Mouse (Mus musculus) CH12.LX (cell line): ENCODE results near the gene Mpz. TPM values are rescaled to one million over a fixed set of nuclear protein-coding genes. Genes with fewer than 3 reads are reported as not detected.

Source experiments
- DNase-seq: peaks from one replicate; pipeline ENCODE4 v3.0.0-alpha.2; 2013; ENCODE audit errors: extremely low read depth
- H3K27ac ChIP-seq: 2 replicates; pipeline ENCODE4 v1.5.1; 2012; ENCODE audit warnings: low read depth, mild to moderate bottlenecking, control low read depth, moderate library complexity; ENCODE audit not compliant: insufficient read depth
- H3K27me3 ChIP-seq: replicated peaks from 2 replicates; pipeline ENCODE3; 2012; ENCODE audit warnings: inconsistent platforms
- H3K36me3 ChIP-seq, 2 experiments: replicated peaks in 1 of 2; 2 replicates each; pipeline versions ENCODE3 to v1.6.1; 2012; ENCODE audit warnings: inconsistent platforms in 1 of 2, low read length in 1 of 2, mild to moderate bottlenecking in 1 of 2, mixed read lengths in 1 of 2, moderate library complexity in 1 of 2; ENCODE audit not compliant: control insufficient read depth in 1 of 2, insufficient read depth in 1 of 2
- H3K4me1 ChIP-seq, 2 experiments: 2 replicates each; pipeline ENCODE4 v1.6.1; 2012; ENCODE audit warnings: inconsistent platforms in 1 of 2, moderate library complexity in 1 of 2; ENCODE audit not compliant: insufficient read depth in 2 of 2, control insufficient read depth in 1 of 2
- H3K4me2 ChIP-seq: 2 replicates; pipeline ENCODE4 v1.6.1; 2012; ENCODE audit warnings: low read depth, mild to moderate bottlenecking, control low read depth; ENCODE audit not compliant: poor library complexity, insufficient read depth, severe bottlenecking
- H3K4me3 ChIP-seq, 3 experiments: fragments of 150-350 bp in 1 of 3; sonication (generic) in 1 of 3; replicated peaks in 1 of 3; 2 replicates each; pipeline versions ENCODE3 to v1.5.1; 2011 to 2012; ENCODE audit warnings: low read depth in 2 of 3, low read length in 2 of 3, mild to moderate bottlenecking in 2 of 3, moderate library complexity in 2 of 3, control low read depth in 1 of 3, improper control_type of control experiment in 1 of 3, inconsistent platforms in 1 of 3, mixed read lengths in 1 of 3; ENCODE audit not compliant: poor library complexity in 1 of 3
- H3K79me2 ChIP-seq: replicated peaks from 2 replicates; pipeline ENCODE4 v1.6.1; 2012; ENCODE audit warnings: mild to moderate bottlenecking, moderate library complexity; ENCODE audit not compliant: control insufficient read depth, poor library complexity, insufficient read depth, severe bottlenecking; ENCODE audit errors: extremely low read depth
- H3K9ac ChIP-seq: 2 replicates; pipeline ENCODE4 v1.6.1; 2012; ENCODE audit warnings: low read depth, mild to moderate bottlenecking, control low read depth, moderate library complexity; ENCODE audit not compliant: insufficient read depth
- H3K9me3 ChIP-seq: replicated peaks from 2 replicates; pipeline ENCODE3; 2012; ENCODE audit warnings: low read length, inconsistent platforms, mixed read lengths
- BHLHE40 ChIP-seq: IDR thresholded peaks from 2 replicates; pipeline ENCODE4 v1.6.1; 2011; ENCODE audit warnings: mild to moderate bottlenecking, low read depth, low read length, improper control_type of control experiment
- CHD1 ChIP-seq: IDR thresholded peaks from 2 replicates; pipeline ENCODE4 v1.6.1; 2012; ENCODE audit warnings: low read depth, low read length, improper control_type of control experiment, inconsistent platforms
- CHD2 ChIP-seq: IDR thresholded peaks from 2 replicates; pipeline ENCODE4 v1.6.1; 2011; ENCODE audit warnings: low read length, improper control_type of control experiment
- CTCF ChIP-seq, 2 experiments: IDR thresholded peaks in 1 of 2; conservative IDR thresholded peaks in 1 of 2; 2 replicates each; pipeline ENCODE4 v1.5.1; 2011 to 2012; ENCODE audit warnings: low read depth in 2 of 2, low read length in 2 of 2, improper control_type of control experiment in 1 of 2, inconsistent platforms in 1 of 2, mild to moderate bottlenecking in 1 of 2, moderate library complexity in 1 of 2
- ETS1 ChIP-seq: conservative IDR thresholded peaks from 2 replicates; pipeline ENCODE4 v1.6.1; 2012; ENCODE audit warnings: low read depth, mild to moderate bottlenecking, inconsistent platforms, low read length, improper control_type of control experiment, moderate library complexity
- GABPA ChIP-seq: IDR thresholded peaks from 2 replicates; pipeline ENCODE4 v1.6.1; 2012; ENCODE audit warnings: low read depth, low read length, improper control_type of control experiment, inconsistent platforms; ENCODE audit not compliant: insufficient replicate concordance
- IRF4 ChIP-seq: IDR thresholded peaks from 2 replicates; pipeline ENCODE4 v1.6.1; 2014; ENCODE audit warnings: low read depth, mild to moderate bottlenecking, inconsistent platforms, low read length, improper control_type of control experiment
- JUN ChIP-seq: IDR thresholded peaks from 2 replicates; pipeline ENCODE4 v1.6.1; 2011; ENCODE audit warnings: low read depth, mild to moderate bottlenecking, low read length, improper control_type of control experiment, moderate library complexity; ENCODE audit not compliant: insufficient read depth
- JUND ChIP-seq: conservative IDR thresholded peaks from 2 replicates; pipeline ENCODE4 v1.6.1; 2011; ENCODE audit warnings: low read depth, low read length, improper control_type of control experiment
- KAT2A ChIP-seq: IDR thresholded peaks from 2 replicates; pipeline ENCODE4 v1.6.1; 2012; ENCODE audit warnings: low read length, improper control_type of control experiment, inconsistent platforms; ENCODE audit not compliant: insufficient replicate concordance
- MAZ ChIP-seq: IDR thresholded peaks from 2 replicates; pipeline ENCODE4 v1.6.1; 2012; ENCODE audit warnings: low read depth, mild to moderate bottlenecking, inconsistent platforms, low read length, improper control_type of control experiment, moderate library complexity
- MXI1 ChIP-seq: IDR thresholded peaks from 2 replicates; pipeline ENCODE4 v1.6.1; 2011; ENCODE audit warnings: mild to moderate bottlenecking, low read depth, low read length, improper control_type of control experiment
- MYC ChIP-seq: IDR thresholded peaks from 2 replicates; pipeline ENCODE4 v1.6.1; 2011; ENCODE audit warnings: low read depth, mild to moderate bottlenecking, improper control_type of control experiment, low read length
- NELFE ChIP-seq: IDR thresholded peaks from 2 replicates; pipeline ENCODE4 v1.6.1; 2011; ENCODE audit warnings: low read depth, low read length, improper control_type of control experiment
- POLR2A ChIP-seq: IDR thresholded peaks from 2 replicates; pipeline ENCODE4 v1.6.1; 2011; ENCODE audit warnings: low read depth, mild to moderate bottlenecking, improper control_type of control experiment, low read length
- POLR2AphosphoS2 ChIP-seq: IDR thresholded peaks from 2 replicates; pipeline ENCODE4 v1.6.1; 2011; ENCODE audit warnings: low read depth, low read length, improper control_type of control experiment
- SIN3A ChIP-seq: IDR thresholded peaks from 2 replicates; pipeline ENCODE4 v1.6.1; 2012; ENCODE audit warnings: low read length, improper control_type of control experiment, inconsistent platforms
- UBTF ChIP-seq: IDR thresholded peaks from 2 replicates; pipeline ENCODE4 v1.6.1; 2012; ENCODE audit warnings: low read depth, mild to moderate bottlenecking, inconsistent platforms, low read length, improper control_type of control experiment, moderate library complexity
- USF1 ChIP-seq: IDR thresholded peaks from 2 replicates; pipeline ENCODE4 v1.6.1; 2014; ENCODE audit warnings: low read depth, mild to moderate bottlenecking, inconsistent platforms, low read length, improper control_type of control experiment
- ZC3H11A ChIP-seq: IDR thresholded peaks from 2 replicates; pipeline ENCODE4 v1.6.1; 2012; ENCODE audit warnings: low read depth, mild to moderate bottlenecking, inconsistent platforms, low read length, improper control_type of control experiment
- ZKSCAN1 ChIP-seq: IDR thresholded peaks from 2 replicates; pipeline ENCODE4 v1.6.1; 2012; ENCODE audit warnings: low read depth, inconsistent platforms, low read length, improper control_type of control experiment, borderline replicate concordance
- ZMIZ1 ChIP-seq: IDR thresholded peaks from 2 replicates; pipeline ENCODE4 v1.6.1; 2012; ENCODE audit warnings: low read depth, mild to moderate bottlenecking, inconsistent platforms, low read length, improper control_type of control experiment
- dilution Hi-C: fragments of 300-500 bp; cut with MboI; formaldehyde crosslinking; loops from 2 replicates; pipeline ENCODE4 v1.14.3; 2020; ENCODE audit warnings: low sequenced_read_pairs; ENCODE audit not compliant: extremely low pct_unique_long_range_greater_than_20kb, extremely low pct_ligation_motif_present
- in situ Hi-C: fragments of 300-500 bp; cut with MboI; formaldehyde crosslinking; loops from 3 replicates; pipeline ENCODE4 v1.14.3; 2019; ENCODE audit warnings: low sequenced_read_pairs, low pct_ligation_motif_present, low pct_unique_long_range_greater_than_20kb, mixed read lengths
- polyA plus RNA-seq: library from polyadenylated mRNA; unstranded; fragments of >175 nt; gene quantifications from 2 replicates; pipeline ENCODE4 v1.2.1, GENCODE M21; 2012; ENCODE audit warnings: low read depth; ENCODE audit not compliant: insufficient read length
- total RNA-seq, 2 experiments: library from RNA; depleted of rRNA; stranded (reverse); fragments of 300-350 nt in 1 of 2; fragments of >200 nt in 1 of 2; gene quantifications; 2 replicates each; pipeline ENCODE4 v1.2.3; 2012 to 2014

Gene Mpz
- total and polyA plus RNA-seq, 3 experiments, result 0.21 to 0.49 TPM; not detected in 1

- no peak overlapping the region for H3K4me3 ChIP-seq
- no peaks in the 10 kb centered on the region for H3K4me1 ChIP-seq
- H3K4me2 ChIP-seq, result no peak overlapping the region
- DNase-seq, result no peak
- no peak overlapping the region for H3K9ac ChIP-seq
- no peaks in the 10 kb centered on the region for H3K9me3 ChIP-seq
- TF ChIP-seq CHD2, result no peak
- no peak for TF ChIP-seq UBTF
- TF ChIP-seq MYC, result no peak
- TF ChIP-seq NELFE, result no peak
- no peak for TF ChIP-seq MAZ
- TF ChIP-seq CHD1, result no peak
- no peaks in the 10 kb centered on the region for H3K79me2 ChIP-seq
- in situ Hi-C loops, result no loop called here
- H3K27ac ChIP-seq, result no peak overlapping the region
- dilution Hi-C loops, result no loop called here
- peaks cover 28% of the 10 kb centered on the region for H3K27me3 ChIP-seq
- no peaks in the 10 kb centered on the region for H3K36me3 ChIP-seq
Observed at GRCm38 (mm10) chr1:171193093-171193840, 42.8 kb downstream of the Mpz start.

GRCm38 (mm10) chr1:171193911-171194830 is 43.7 kb downstream of the Mpz start:
- Histone ChIP-seq H3K27me3 (peaks cover 30% of the 10 kb centered on the region), H3K9me3 (no peaks in the 10 kb centered on the region), H3K36me3 (no peaks in the 10 kb centered on the region), H3K4me1 (no peaks in the 10 kb centered on the region), H3K27ac (no peak overlapping the region), H3K4me3 (no peak overlapping the region), H3K9ac (no peak overlapping the region), H3K79me2 (no peaks in the 10 kb centered on the region)
- in situ Hi-C loops (no loop called here), dilution Hi-C loops (no loop called here)
- DNase-seq, result no peak
- TF ChIP-seq UBTF, result no peak
- no peak for TF ChIP-seq MXI1
- TF ChIP-seq JUN, result no peak
- no peak for TF ChIP-seq GABPA
- no peak for TF ChIP-seq MAZ
- TF ChIP-seq JUND, result no peak
- TF ChIP-seq ETS1, result no peak
- no peak for TF ChIP-seq POLR2A
- TF ChIP-seq POLR2AphosphoS2, result no peak
- no peak for TF ChIP-seq BHLHE40
- TF ChIP-seq ZKSCAN1, result no peak
- no peak for TF ChIP-seq CHD1
- no peak for TF ChIP-seq ZMIZ1
- TF ChIP-seq IRF4, result no peak
- no peak for TF ChIP-seq ZC3H11A
- no peak for TF ChIP-seq SIN3A
- TF ChIP-seq MYC, result no peak
- TF ChIP-seq KAT2A, result no peak
- no peak for TF ChIP-seq USF1
- no peak for TF ChIP-seq CTCF (conservative IDR thresholded peaks at IDR 0.05 in 1 of 2, IDR thresholded peaks at IDR 0.05 in 1 of 2; ENCODE audit: low read depth in 2 of 2, low read length in 2 of 2)
- TF ChIP-seq, all 38 proteins: peak for 0
- H3K4me2 ChIP-seq, result no peak overlapping the region
